Mouse (Mus musculus): ENCODE data around the gene Hist1h3g. TPM values are rescaled to one million over a fixed set of nuclear protein-coding genes. Genes with fewer than 3 reads are reported as not detected.

The Hist1h3g gene
- polyA plus RNA-seq, 1 experiment from 2014 or later = 4.8 TPM

DNA sequence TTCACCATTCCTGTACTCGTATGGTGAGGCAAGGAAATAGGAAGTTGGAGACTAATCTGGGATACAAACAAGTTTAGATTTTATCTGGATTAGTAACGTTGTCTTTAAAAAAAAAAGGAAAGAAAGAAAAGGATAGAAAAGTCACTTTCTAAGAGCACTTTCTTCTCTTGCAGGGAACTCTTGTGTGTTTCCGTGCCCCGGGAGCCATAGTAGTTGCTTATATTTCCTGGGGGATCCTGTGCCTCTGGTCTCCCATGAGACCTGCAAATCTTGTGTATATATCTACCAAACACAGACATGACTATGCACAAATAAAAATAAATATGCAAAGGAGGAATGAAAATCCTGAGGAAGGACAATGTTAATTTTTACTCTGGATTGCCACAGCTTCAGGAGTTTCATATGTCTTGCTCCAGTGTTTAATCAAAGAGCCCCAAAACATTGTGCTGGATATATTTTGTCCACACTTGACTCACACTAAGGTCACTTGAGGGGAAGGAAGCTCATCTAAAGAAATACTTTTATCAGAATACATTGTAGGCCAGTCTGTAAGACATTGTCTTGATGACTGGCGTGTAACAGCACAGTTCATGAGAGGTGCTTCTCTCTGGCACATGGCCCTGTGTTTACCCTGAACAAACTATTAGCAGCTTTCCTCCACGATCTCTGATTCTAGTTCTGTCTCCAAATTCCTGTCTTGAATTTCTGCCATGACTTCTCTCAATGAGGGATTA lies 41.9 kb downstream of the Hist1h3g start:
- H3K27ac ChIP-seq (replicated peaks) = peak overlapping the region; percentile 80
- H3K9ac ChIP-seq (replicated peaks) = peak overlapping the region; percentile 75
- H3K4me2 ChIP-seq (replicated peaks) = peak overlapping the region; percentile 66
- 51% methylated on average over 6 of the region's 6 CpGs for WGBS
- H3K9me3 ChIP-seq = no peaks in the 10 kb centered on the region
- H3K36me3 ChIP-seq = no peaks in the 10 kb centered on the region
- H3K4me3 ChIP-seq = peak overlapping the region; percentile 47
- ATAC-seq (ENCODE audit: low FRiP score, low read depth) = no peak
- no peaks in the 10 kb centered on the region for H3K27me3 ChIP-seq
- H3K4me1 ChIP-seq = peaks cover 30% of the 10 kb centered on the region

DNA sequence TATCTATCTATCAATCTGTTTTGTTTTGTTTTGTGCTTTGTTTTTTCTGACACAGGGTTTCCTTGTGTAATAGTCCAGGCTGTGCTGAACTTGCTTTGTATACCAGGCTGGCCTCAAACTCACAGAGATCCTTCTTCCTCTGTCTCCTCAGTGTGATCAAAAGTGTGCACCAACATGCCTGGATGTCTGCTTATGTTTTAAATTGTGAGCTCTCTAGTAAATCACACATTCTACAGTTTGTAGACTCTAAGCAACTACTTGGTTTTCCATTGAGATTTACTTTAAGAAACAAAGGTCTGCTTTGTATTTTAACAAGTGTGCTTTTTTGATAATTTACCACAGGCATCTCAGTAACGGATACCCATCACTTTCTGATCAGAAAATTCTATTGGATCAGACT lies 42.6 kb downstream of the Hist1h3g start:
- Histone ChIP-seq H3K4me3 (no peak overlapping the region), H3K9ac (replicated peaks) (no peak overlapping the region), H3K36me3 (no peaks in the 10 kb centered on the region), H3K4me1 (peaks cover 32% of the 10 kb centered on the region), H3K27me3 (no peaks in the 10 kb centered on the region), H3K27ac (replicated peaks) (no peak overlapping the region), H3K9me3 (no peaks in the 10 kb centered on the region), H3K4me2 (replicated peaks) (no peak overlapping the region)
- WGBS = 90% methylated on average over 1 of the region's 1 CpGs
- no peak for ATAC-seq (ENCODE audit: low FRiP score, low read depth)

DNA sequence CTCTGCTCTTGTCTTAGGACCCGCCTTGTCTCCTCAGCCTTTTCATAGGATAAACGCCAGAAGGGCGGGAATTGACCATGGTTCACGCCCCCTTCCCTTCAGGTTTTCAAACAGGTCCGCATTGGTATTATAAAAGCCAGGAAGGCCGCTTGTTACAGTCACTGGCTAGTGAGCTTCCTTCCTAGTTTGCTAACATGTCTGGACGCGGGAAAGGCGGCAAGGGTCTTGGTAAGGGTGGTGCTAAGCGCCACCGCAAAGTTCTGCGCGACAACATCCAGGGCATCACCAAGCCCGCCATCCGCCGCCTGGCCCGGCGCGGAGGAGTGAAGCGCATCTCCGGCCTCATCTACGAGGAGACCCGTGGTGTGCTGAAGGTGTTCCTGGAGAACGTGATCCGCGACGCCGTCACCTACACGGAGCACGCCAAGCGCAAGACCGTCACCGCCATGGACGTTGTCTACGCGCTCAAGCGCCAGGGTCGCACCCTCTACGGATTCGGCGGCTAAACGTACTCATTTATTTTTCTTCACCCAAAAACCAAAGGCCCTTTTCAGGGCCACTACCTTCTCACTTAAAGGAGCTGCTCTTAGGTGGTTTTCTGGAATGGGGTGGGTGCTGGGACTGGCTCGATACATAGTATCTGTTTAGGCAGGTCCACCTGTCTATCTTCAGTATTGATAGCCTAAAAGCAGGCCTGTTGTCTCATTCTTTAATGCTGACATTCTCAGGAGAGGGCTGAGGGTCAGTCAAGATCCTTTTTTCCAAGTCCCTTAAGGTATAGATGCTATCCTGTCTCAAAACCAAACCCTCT lies 46.4 kb downstream of the Hist1h3g start, which contains the start of gene Hist1h4d:
Hist1h4d (plus strand) TSS at position 191 of the 811 bp plus-strand sequence.
- H3K36me3 ChIP-seq = no peaks in the 10 kb centered on the region
- no peaks in the 10 kb centered on the region for H3K9me3 ChIP-seq
- peak within 1 kb of the TSS; percentile 51 for H3K4me3 ChIP-seq
- H3K4me1 ChIP-seq = peaks cover 38% of the 10 kb centered on the region
- H3K27ac ChIP-seq (replicated peaks) = peak within 1 kb of the TSS; percentile 95
- H3K9ac ChIP-seq (replicated peaks) = peak within 1 kb of the TSS; percentile 70
- peak; percentile 89 for ATAC-seq (ENCODE audit: low FRiP score, low read depth)
- H3K27me3 ChIP-seq = no peaks in the 10 kb centered on the region
- under 1% methylated on average over 43 of the region's 43 CpGs for WGBS
- H3K4me2 ChIP-seq (replicated peaks) = peak within 1 kb of the TSS; percentile 82

DNA sequence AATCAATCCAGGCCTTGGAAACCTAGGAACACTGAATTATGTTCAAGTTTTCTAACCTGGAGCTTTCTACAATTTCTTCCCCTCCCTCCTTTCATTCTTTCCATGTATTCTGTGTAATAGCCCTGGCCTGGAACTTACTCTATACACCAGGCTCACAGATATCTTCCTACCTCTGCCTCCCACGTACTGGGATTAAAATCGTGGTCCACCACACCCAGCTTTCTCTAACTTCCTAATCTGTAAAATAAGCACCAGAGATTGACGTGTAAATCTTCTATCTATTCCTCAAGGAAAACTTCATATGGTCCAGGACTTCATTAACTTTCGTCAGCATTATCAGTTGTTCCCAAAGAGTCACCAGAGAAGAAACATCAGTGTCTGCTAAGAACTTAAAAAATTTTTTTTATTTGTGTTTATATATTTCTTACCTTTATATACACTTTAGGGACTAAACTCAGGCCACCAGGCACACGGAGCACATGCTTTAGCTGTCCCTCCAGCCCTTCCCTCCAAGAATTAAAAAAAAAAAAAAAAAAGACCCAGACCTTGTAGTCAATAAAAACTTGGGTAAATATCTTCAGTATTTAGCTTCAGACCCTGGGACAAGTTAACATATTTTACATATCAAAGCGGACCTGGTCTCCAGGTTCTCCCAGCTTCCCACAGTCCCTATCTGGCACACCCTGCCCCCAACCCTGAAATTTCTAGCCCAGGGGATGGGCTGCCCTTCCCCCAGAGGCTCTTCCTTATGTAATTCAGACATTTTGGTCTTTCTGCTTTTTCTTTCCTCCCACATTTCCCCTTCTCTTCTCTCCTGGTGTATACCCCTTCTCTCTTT lies 47.2 kb downstream of the Hist1h3g start:
- Histone ChIP-seq H3K4me3 (peak overlapping the region; percentile 51), H3K9me3 (no peaks in the 10 kb centered on the region), H3K4me1 (peaks cover 34% of the 10 kb centered on the region), H3K27me3 (no peaks in the 10 kb centered on the region), H3K9ac (replicated peaks) (peak overlapping the region; percentile 70), H3K4me2 (replicated peaks) (peak overlapping the region; percentile 82), H3K36me3 (no peaks in the 10 kb centered on the region), H3K27ac (replicated peaks) (peak overlapping the region; percentile 95)
- 4% methylated on average over 6 of the region's 6 CpGs for WGBS
- no peak for ATAC-seq (ENCODE audit: low FRiP score, low read depth)

DNA sequence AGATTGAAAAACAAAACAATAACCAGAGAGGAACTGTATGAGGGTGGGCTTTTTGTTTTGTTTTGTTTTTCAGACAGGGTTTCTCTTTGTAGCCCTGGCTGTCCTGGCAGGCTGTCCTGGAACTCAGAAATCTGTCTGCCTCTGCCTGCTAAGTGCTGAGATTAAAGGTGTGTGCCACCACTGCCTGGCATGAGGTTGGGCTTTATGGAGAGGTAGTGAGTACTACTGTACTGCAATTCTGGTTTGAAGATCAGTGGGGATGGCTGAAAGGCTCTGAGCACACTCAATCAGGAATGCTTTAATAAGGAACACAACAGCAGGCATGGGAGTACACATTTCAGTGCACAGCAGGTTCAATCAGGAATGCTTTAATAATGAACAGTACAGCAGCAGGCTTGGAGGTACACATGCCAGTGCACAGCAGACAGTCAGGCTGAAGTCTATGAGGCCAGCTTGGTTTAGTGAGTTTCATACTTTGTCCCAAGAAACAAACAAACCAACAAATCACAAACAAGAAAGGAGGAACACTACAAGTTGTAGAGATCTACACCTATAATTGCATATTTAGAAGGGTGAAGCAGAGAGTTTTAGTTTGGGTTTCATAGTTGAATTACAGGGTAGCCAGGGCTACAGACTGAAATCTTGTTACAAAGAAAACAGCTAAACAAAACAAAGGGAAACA lies 48.3 kb downstream of the Hist1h3g start:
- Histone ChIP-seq H3K4me2 (replicated peaks) (peak overlapping the region; percentile 82), H3K9me3 (no peaks in the 10 kb centered on the region), H3K4me1 (peaks cover 34% of the 10 kb centered on the region), H3K36me3 (no peaks in the 10 kb centered on the region), H3K27me3 (no peaks in the 10 kb centered on the region), H3K27ac (replicated peaks) (peak overlapping the region; percentile 95), H3K9ac (replicated peaks) (no peak overlapping the region), H3K4me3 (no peak overlapping the region)
- no peak for ATAC-seq (ENCODE audit: low FRiP score, low read depth)

DNA sequence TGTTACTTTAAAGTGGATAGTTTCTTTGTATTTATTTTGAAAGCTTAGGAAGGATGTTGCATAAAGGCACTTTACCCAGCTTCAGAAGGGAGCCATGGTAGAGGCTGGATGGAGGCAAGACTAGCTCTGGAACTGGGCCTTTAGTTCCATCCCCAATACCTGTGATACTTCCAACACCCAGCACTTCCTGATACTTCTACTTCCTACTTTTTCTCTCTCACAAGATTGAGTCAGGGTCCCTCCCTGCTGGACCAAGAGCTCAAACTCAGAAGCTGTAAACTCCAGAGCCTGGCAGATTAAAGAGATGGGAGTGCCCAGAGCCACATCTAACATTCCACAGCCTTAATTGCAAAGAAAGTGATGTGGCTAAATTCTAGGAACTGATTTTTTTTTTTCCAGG lies 49.1 kb downstream of the Hist1h3g start:
- Histone ChIP-seq H3K27ac (replicated peaks) (peak overlapping the region; percentile 95), H3K4me3 (peak overlapping the region; percentile 48; the same call in 1 of the 2 replicates), H3K9me3 (no peaks in the 10 kb centered on the region), H3K36me3 (no peaks in the 10 kb centered on the region), H3K4me2 (replicated peaks) (peak overlapping the region; percentile 77), H3K9ac (replicated peaks) (peak overlapping the region; percentile 62; the same call in 1 of the 2 replicates), H3K27me3 (no peaks in the 10 kb centered on the region), H3K4me1 (peaks cover 34% of the 10 kb centered on the region)
- no peak for ATAC-seq (ENCODE audit: low FRiP score, low read depth)

DNA sequence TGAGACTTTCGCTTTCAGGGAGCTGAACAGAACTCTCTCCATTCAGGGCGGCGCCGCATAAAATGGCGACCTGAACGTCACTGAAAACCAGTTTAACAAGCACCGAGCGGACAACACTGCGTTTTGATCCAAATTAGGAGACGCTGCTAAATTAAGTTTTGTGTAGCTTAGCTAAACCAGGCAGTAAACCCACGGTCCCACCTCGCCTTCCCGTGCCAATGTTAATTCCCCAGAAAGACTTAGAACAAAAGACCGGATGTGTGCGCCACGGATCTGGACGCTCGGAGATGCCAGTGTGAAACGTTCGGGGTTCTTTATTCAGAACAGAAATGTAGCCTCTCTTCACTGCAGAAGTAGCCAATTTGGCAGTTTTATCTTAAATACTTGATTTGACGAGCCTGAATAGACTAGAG lies 49.8 kb downstream of the Hist1h3g start:
- ATAC-seq (ENCODE audit: low FRiP score, low read depth) = peak; percentile 7; the same call in 1 of the 2 replicates
- H3K4me1 ChIP-seq = peaks cover 34% of the 10 kb centered on the region
- 0% methylated on average over 21 of the region's 21 CpGs for WGBS
- H3K27ac ChIP-seq (replicated peaks) = peak overlapping the region; percentile 95
- H3K27me3 ChIP-seq = no peaks in the 10 kb centered on the region
- H3K4me3 ChIP-seq = peak overlapping the region; percentile 48
- peak overlapping the region; percentile 77 for H3K4me2 ChIP-seq (replicated peaks)
- H3K9me3 ChIP-seq = no peaks in the 10 kb centered on the region
- H3K36me3 ChIP-seq = no peaks in the 10 kb centered on the region
- H3K9ac ChIP-seq (replicated peaks) = peak overlapping the region; percentile 62

Small RNAs within 50 kb of the gene (microRNA-seq; reads per million reads assigned to microRNA genes)
- not detected for gene Gm44297
- gene Gm44359 = not detected
- not detected for gene Gm44394
- not detected for gene n-TStga1

Other genes starting within 250 kb of the Hist1h3g start
- 66.1 and 66.9 TPM in 2 replicates for gene Zfp322a, start 166.2 kb upstream of the Hist1h3g start, polyA plus RNA-seq (2016; fragmentation: Nextera tagmentation; extraction: Ambion mirVana)
- gene Abt1, start 111.6 kb upstream of the Hist1h3g start, polyA plus RNA-seq (2016; fragmentation: Nextera tagmentation; extraction: Ambion mirVana) = 10.1 and 12.3 TPM in 2 replicates
- gene Btn1a1, start 69.5 kb upstream of the Hist1h3g start, polyA plus RNA-seq (2016; fragmentation: Nextera tagmentation; extraction: Ambion mirVana) = not detected in 2 replicates
- gene Btn2a2, start 46.6 kb upstream of the Hist1h3g start, polyA plus RNA-seq (2016; fragmentation: Nextera tagmentation; extraction: Ambion mirVana) = 0.10 and 0.17 TPM in 2 replicates
- 4.2 and 4.4 TPM in 2 replicates for gene Hist1h4h, start 4.4 kb upstream of the Hist1h3g start, polyA plus RNA-seq (2016; fragmentation: Nextera tagmentation; extraction: Ambion mirVana)
- 7.9 and 8.4 TPM in 2 replicates for gene Hist1h2af, start 1.5 kb upstream of the Hist1h3g start, polyA plus RNA-seq (2016; fragmentation: Nextera tagmentation; extraction: Ambion mirVana)
- 0.56 and 0.64 TPM in 2 replicates for gene Hist1h2bh, start 8.0 kb downstream of the Hist1h3g start, polyA plus RNA-seq (2016; fragmentation: Nextera tagmentation; extraction: Ambion mirVana)
- gene Hist1h3f, start 8.6 kb downstream of the Hist1h3g start, polyA plus RNA-seq (2016; fragmentation: Nextera tagmentation; extraction: Ambion mirVana) = 1.0 and 1.3 TPM in 2 replicates
- gene Hist1h4f, start 16.2 kb downstream of the Hist1h3g start, polyA plus RNA-seq (2016; fragmentation: Nextera tagmentation; extraction: Ambion mirVana) = 0.85 and 1.7 TPM in 2 replicates
- 0.37 and 0.45 TPM in 2 replicates for gene Hist1h1d, start 17.8 kb downstream of the Hist1h3g start, polyA plus RNA-seq (2016; fragmentation: Nextera tagmentation; extraction: Ambion mirVana)
- 6.5 and 7.0 TPM in 2 replicates for gene Hist1h3e, start 26.9 kb downstream of the Hist1h3g start, polyA plus RNA-seq (2016; fragmentation: Nextera tagmentation; extraction: Ambion mirVana)
- gene Hist1h2ae, start 35.8 kb downstream of the Hist1h3g start, polyA plus RNA-seq (2016; fragmentation: Nextera tagmentation; extraction: Ambion mirVana) = 95.2 and 113 TPM in 2 replicates
- 13.0 and 13.8 TPM in 2 replicates for gene Hist1h2bg, start 36.0 kb downstream of the Hist1h3g start, polyA plus RNA-seq (2016; fragmentation: Nextera tagmentation; extraction: Ambion mirVana)
- 4.5 and 5.1 TPM in 2 replicates for gene Hist1h2bf, start 38.8 kb downstream of the Hist1h3g start, polyA plus RNA-seq (2016; fragmentation: Nextera tagmentation; extraction: Ambion mirVana)
- gene Hist1h2ad, start 39.0 kb downstream of the Hist1h3g start, polyA plus RNA-seq (2016; fragmentation: Nextera tagmentation; extraction: Ambion mirVana) = 1.8 and 2.5 TPM in 2 replicates
- 4.6 and 5.4 TPM in 2 replicates for gene Hist1h3d, start 40.3 kb downstream of the Hist1h3g start, polyA plus RNA-seq (2016; fragmentation: Nextera tagmentation; extraction: Ambion mirVana)
- gene Hist1h4d, start 46.2 kb downstream of the Hist1h3g start, polyA plus RNA-seq (2016; fragmentation: Nextera tagmentation; extraction: Ambion mirVana) = 109 and 113 TPM in 2 replicates
- 2.5 and 2.9 TPM in 2 replicates for gene Hist1h2be, start 85.7 kb downstream of the Hist1h3g start, polyA plus RNA-seq (2016; fragmentation: Nextera tagmentation; extraction: Ambion mirVana)
- 24.2 and 27.0 TPM in 2 replicates for gene Hist1h1e, start 87.1 kb downstream of the Hist1h3g start, polyA plus RNA-seq (2016; fragmentation: Nextera tagmentation; extraction: Ambion mirVana)
- gene Hist1h2ac, start 148.5 kb downstream of the Hist1h3g start, polyA plus RNA-seq (2016; fragmentation: Nextera tagmentation; extraction: Ambion mirVana) = 1.1 TPM in 2 replicates
- gene Hist1h2bc, start 148.8 kb downstream of the Hist1h3g start, polyA plus RNA-seq (2016; fragmentation: Nextera tagmentation; extraction: Ambion mirVana) = 28.7 and 29.9 TPM in 2 replicates
- gene Hist1h1t, start 160.4 kb downstream of the Hist1h3g start, polyA plus RNA-seq (2016; fragmentation: Nextera tagmentation; extraction: Ambion mirVana) = not detected in 2 replicates
- 5.8 and 6.8 TPM in 2 replicates for gene Hist1h4c, start 163.0 kb downstream of the Hist1h3g start, polyA plus RNA-seq (2016; fragmentation: Nextera tagmentation; extraction: Ambion mirVana)
- 3.1 and 3.3 TPM in 2 replicates for gene Hfe, start 175.4 kb downstream of the Hist1h3g start, polyA plus RNA-seq (2016; fragmentation: Nextera tagmentation; extraction: Ambion mirVana)
- 13.6 and 14.0 TPM in 2 replicates for gene Hist1h1c, start 203.4 kb downstream of the Hist1h3g start, polyA plus RNA-seq (2016; fragmentation: Nextera tagmentation; extraction: Ambion mirVana)
- gene Hist1h3c, start 210.2 kb downstream of the Hist1h3g start, polyA plus RNA-seq (2016; fragmentation: Nextera tagmentation; extraction: Ambion mirVana) = 7.9 and 9.3 TPM in 2 replicates
- gene Hist1h2bb, start 211.3 kb downstream of the Hist1h3g start, polyA plus RNA-seq (2016; fragmentation: Nextera tagmentation; extraction: Ambion mirVana) = 2.5 and 4.5 TPM in 2 replicates
- gene Hist1h2ab, start 215.7 kb downstream of the Hist1h3g start, polyA plus RNA-seq (2016; fragmentation: Nextera tagmentation; extraction: Ambion mirVana) = 53.0 and 53.2 TPM in 2 replicates
- 14.7 and 16.1 TPM in 2 replicates for gene Hist1h3b, start 216.8 kb downstream of the Hist1h3g start, polyA plus RNA-seq (2016; fragmentation: Nextera tagmentation; extraction: Ambion mirVana)
- 5.0 and 8.0 TPM in 2 replicates for gene Hist1h4b, start 221.6 kb downstream of the Hist1h3g start, polyA plus RNA-seq (2016; fragmentation: Nextera tagmentation; extraction: Ambion mirVana)
- 0.41 and 1.3 TPM in 2 replicates for gene Hist1h4a, start 225.8 kb downstream of the Hist1h3g start, polyA plus RNA-seq (2016; fragmentation: Nextera tagmentation; extraction: Ambion mirVana)
- 4.6 and 5.1 TPM in 2 replicates for gene Hist1h3a, start 227.0 kb downstream of the Hist1h3g start, polyA plus RNA-seq (2016; fragmentation: Nextera tagmentation; extraction: Ambion mirVana)
- 2.3 and 3.6 TPM in 2 replicates for gene Hist1h1a, start 228.2 kb downstream of the Hist1h3g start, polyA plus RNA-seq (2016; fragmentation: Nextera tagmentation; extraction: Ambion mirVana)
- gene Trim38, start 234.5 kb downstream of the Hist1h3g start, polyA plus RNA-seq (2016; fragmentation: Nextera tagmentation; extraction: Ambion mirVana) = not detected in 2 replicates